Mouse (Mus musculus): ENCODE results near the gene Enpp6.
A peak's percentile ranks its signal among the peaks of the same experiment; 100 is the strongest.

The Enpp6 gene

GRCm38 (mm10) chr8:46986386-46987140, at the start of gene Enpp6:
Gene Enpp6 (plus strand): TSS chr8:46986887.
- peak; percentile 27 for DNase-seq (ENCODE audit: low spot score)

- no peak for DNase-seq (ENCODE audit: low spot score)
These were observed 48.5 kb upstream of the Enpp6 start for GRCm38 (mm10) chr8:46938218-46938617.

GRCm38 (mm10) chr8:46941295-46941694, 45.4 kb upstream of the Enpp6 start:
- no peak for DNase-seq (ENCODE audit: low spot score)

DNA sequence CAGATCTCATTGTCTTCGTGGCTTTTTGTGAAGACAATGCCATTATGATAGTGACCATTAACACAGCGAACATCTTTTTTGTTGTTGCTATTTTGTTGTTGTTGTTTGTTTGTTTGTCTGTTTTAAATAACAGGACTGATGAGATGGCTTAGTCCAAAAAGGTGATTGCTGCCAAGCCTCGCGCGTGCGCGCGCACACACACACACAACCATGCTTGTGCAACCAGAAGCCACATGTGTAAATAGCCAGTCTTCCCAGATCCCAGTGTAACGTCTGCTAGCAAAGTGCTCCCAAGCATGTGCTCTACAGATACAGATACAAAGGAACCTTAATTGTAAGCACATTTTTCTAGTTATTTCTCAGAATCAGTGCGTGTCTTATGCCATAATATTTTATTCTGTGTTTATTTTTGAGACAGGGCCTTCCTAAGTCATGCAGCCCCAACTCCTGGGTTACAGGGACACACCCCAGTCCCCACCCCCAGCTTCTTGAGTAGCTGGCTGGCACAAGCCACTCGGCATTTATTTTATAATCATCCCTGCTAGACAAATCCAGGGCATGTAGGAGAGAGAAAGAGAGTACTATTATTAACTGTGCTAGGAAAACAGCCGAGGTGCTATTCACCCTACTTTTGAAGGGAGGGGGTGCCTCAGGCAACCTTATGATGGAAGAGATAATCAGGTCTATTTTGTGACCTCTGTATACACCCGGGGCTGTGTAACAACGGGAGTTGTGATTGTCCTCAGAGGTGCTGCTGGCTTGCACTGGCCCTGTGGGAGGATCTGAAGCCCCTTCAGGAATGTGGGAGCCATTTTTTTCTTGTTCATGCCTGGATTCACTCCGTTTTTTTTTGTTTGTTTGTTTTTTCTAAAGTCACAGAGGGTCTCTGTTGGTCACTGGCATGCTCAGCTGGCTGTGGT, 44.7 kb upstream of the Enpp6 start:
- DNase-seq (ENCODE audit: low spot score): no peak

DNA sequence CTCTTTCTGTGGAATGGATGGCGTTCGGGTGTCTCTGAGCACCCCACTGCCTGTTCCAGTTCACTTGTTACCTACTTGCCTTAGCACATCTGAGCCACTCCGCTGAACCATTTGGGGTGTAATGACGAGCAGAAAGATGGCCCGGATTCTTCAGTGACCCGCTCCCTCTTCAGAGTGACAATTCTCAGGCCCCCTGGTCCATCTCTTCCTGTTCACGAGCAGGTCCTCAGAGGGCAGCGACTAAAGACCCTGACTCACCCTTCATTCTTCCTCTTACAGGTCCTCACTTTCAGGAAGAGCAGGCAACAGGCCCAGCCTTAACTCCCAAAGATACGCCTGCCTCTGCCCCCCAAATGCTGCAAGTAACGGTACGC, 44.0 kb upstream of the Enpp6 start:
- no peak for DNase-seq (ENCODE audit: low spot score)

DNA sequence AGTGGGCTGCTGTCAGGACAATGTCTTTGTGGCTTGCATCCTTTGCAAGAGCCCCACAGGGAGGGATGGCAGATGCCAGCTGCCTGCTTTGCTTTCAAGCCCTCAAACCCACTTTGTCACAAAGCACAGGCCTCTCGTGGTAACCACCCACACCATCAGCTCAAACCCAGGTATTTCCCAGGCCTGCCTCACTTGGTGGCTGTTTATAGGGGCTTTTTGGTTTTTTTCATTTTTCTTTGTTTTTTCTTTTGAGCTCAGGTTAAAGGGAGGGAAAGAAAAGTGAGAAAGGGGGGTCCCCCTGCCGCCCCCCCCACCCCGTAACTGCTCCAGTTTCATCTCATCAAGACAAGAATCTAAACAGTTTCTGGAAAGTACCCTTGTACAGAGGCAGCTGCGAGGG, 43.4 kb upstream of the Enpp6 start:
- no peak for DNase-seq (ENCODE audit: low spot score)

- no peak for DNase-seq (ENCODE audit: low spot score)
These were observed 40.5 kb upstream of the Enpp6 start for GRCm38 (mm10) chr8:46946181-46946580.

DNA sequence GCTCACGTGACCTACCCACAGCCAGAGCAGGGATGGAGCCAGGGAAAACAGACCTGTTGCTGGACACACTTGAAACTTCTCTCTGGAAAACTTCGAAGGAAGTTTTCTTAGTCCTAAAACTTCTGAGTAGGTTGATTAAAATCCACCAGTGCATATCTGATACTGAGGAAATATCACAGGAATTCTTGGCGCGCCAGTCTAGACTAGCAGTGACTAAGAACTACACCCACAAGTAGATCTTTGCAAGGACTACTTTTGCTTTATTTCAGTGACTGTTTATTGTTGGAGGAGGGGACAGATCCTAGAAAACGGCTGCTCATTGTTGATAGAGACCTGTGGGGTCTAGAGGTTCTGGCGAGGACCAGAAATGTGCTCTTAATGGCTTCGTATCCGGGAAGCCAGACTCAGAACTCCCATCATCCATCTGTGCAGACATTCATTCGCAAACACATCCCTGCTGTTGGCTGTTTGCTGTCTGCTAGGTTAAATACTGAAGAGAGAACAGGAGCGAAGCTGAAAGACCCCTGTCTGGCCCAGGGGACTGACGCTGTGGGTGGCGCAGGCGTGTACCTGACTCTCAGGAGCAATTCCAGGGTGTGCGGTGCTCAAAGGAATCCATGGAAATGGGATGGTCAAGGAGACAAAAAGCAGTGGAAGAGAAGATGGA, 38.5 kb upstream of the Enpp6 start:
- DNase-seq (ENCODE audit: low spot score): no peak

GRCm38 (mm10) chr8:46953472-46953871, 33.2 kb upstream of the Enpp6 start:
- DNase-seq (ENCODE audit: low spot score): peak; percentile 58

GRCm38 (mm10) chr8:46962630-46963427, 23.9 kb upstream of the Enpp6 start:
- DNase-seq (ENCODE audit: low spot score): no peak

DNA sequence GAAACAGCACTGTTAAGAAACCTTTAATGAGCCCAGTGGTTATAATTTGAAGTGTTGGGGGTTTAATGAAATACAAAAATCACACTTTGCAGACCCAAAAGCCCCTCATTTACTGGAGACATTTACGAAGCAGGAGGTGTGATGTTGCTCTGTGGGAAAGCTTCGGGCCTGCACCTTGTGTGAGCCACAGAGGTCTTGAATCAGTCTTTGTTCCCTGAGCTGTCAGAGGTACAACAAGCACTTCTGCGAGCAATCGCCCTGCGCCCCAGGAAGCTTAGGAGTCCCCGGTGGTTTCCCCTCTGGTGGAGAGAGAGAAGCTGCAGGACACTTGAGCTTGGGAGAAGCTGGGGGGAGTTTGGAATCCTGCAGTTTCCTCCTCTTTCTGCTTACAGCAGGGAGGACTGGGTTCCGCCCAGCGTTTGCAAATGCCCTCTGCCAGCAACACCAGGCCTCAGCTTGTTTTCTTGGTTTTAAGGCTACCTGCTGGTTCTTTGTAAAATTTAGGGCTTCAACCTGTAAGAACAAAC, 23.0 kb upstream of the Enpp6 start:
- DNase-seq (ENCODE audit: low spot score): no peak

DNA sequence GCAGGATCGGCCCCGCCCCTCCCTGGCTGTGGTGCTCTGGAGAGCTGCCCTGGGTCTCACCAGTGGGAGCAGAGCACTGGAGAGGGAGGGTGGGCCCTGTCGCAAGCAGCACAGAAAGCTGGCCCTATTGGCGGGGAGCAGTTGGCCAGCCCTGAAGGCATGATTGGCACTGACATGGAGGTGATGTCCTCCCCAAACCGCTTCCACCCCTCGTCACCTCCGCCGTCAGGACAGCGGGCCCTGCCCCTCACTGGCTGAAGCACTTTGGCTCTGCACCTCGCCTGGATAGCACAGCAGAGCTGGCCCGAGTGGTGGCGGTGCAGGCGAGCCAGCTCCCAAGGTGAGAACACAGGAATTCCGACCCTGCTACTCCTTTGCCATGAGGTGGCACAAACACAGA, 20.9 kb upstream of the Enpp6 start:
- no peak for DNase-seq (ENCODE audit: low spot score)

- no peak for DNase-seq (ENCODE audit: low spot score)
These were observed 18.0 kb upstream of the Enpp6 start for GRCm38 (mm10) chr8:46968721-46969120.

GRCm38 (mm10) chr8:46969386-46969785, 17.3 kb upstream of the Enpp6 start:
- DNase-seq (ENCODE audit: low spot score): no peak

GRCm38 (mm10) chr8:46977376-46977775, 9.3 kb upstream of the Enpp6 start:
- no peak for DNase-seq (ENCODE audit: low spot score)

GRCm38 (mm10) chr8:46982166-46982565, 4.5 kb upstream of the Enpp6 start:
- DNase-seq (ENCODE audit: low spot score): no peak

GRCm38 (mm10) chr8:46982770-46983169, 3.9 kb upstream of the Enpp6 start:
- no peak for DNase-seq (ENCODE audit: low spot score)

- DNase-seq (ENCODE audit: low spot score): no peak
These were observed 2.0 kb upstream of the Enpp6 start for GRCm38 (mm10) chr8:46984647-46985046.

GRCm38 (mm10) chr8:46988366-46988765, 1.7 kb downstream of the Enpp6 start:
- DNase-seq (ENCODE audit: low spot score): no peak

DNA sequence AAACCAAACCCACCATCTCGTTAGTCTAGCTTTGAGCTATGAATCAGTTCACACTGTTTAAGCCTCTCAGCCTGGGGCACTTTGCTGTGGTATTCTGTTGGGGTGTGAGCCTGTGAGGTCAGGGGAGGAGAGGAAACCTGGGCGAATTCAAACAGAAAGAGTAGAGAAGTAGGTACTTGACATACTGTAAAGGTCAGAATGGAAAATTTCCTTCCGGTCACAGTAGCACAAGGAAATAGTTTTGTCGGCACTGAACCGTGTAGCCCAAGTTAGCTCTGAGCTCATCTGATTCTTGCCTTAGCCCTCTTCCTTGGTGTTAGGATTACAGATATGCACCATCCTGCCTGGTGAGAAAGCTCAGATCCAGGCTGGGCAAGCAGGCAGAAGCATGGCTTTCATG, 4.4 kb downstream of the Enpp6 start:
- no peak for DNase-seq (ENCODE audit: low spot score)

DNA sequence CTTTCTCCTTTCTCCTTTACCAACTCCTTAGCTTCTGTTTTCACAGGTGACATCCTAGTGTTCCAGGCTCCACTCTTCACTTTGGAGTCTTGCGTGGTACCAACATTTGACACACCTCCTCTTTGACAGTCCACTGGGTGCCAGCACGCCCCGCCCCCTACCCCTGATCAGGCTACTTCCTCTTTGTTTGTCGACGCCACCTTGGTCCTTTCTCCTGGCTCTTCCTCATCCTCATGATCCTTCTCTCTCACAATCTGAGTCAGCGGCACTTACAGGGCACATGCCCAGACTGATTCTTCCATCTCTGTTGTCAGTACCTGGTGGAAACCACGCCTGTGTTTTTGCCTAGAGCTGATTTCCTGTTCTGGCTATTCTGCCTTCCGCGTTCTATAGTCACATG, 5.9 kb downstream of the Enpp6 start:
- no peak for DNase-seq (ENCODE audit: low spot score)

Measured in ovary, postnatal 36 days (tissue).